Mouse (Mus musculus): ENCODE measurements around the gene Ipo11. TPM values are rescaled to one million over a fixed set of nuclear protein-coding genes. Genes with fewer than 3 reads are reported as not detected.
A peak's percentile ranks its signal among the peaks of the same experiment; 100 is the strongest.

Gene Ipo11
- polyA plus RNA-seq, 1 experiment: 12.6 TPM

DNA sequence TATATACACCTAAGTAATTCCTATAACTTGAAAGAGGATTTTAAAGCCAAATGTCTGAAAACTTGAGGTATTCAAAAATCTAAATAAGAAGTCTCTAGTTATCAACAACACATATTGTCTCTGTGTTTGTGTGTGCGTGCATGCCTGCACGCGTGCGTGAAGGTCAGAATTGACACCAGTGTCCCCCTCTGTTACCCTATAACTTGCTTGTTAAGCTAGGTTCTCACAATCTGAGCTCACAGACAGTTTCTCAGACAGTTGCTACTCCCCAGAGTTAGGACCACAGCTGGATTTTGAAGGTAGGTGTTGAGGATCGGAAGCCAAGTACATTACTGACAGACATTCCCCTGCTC, 100.3 kb downstream of the Ipo11 start:
- Histone ChIP-seq H3K27ac (ENCODE audit: insufficient read depth, low read length) (peak overlapping the region; percentile 64; the same call in 1 of the 2 replicates), H3K4me1 (ENCODE audit: control insufficient read depth, insufficient read depth, insufficient read length) (peaks cover 3% of the 10 kb centered on the region; the same call in 1 of the 2 replicates), H3K4me3 (ENCODE audit: extremely low read depth, insufficient read depth, insufficient read length) (peak overlapping the region; percentile 51; the same call in 1 of the 2 replicates), H3K27me3 (ENCODE audit: control insufficient read depth, insufficient read depth, low read length) (no peaks in the 10 kb centered on the region), H3K36me3 (ENCODE audit: control insufficient read depth, insufficient read depth, low read length) (peaks cover 1% of the 10 kb centered on the region; the same call in 1 of the 2 replicates)
- WGBS: 33% methylated on average over 5 of the region's 5 CpGs
- TF ChIP-seq CTCF (IDR thresholded peaks at IDR 0.05; ENCODE audit: extremely low read depth, insufficient read depth, insufficient read length, insufficient replicate concordance): no peak
- TF ChIP-seq POLR2A (IDR thresholded peaks at IDR 0.05; ENCODE audit: low read depth, low read length): no peak
- no peak for DNase-seq (ENCODE audit: low read depth in 1 of 2, low spot score in 2 of 2)

DNA sequence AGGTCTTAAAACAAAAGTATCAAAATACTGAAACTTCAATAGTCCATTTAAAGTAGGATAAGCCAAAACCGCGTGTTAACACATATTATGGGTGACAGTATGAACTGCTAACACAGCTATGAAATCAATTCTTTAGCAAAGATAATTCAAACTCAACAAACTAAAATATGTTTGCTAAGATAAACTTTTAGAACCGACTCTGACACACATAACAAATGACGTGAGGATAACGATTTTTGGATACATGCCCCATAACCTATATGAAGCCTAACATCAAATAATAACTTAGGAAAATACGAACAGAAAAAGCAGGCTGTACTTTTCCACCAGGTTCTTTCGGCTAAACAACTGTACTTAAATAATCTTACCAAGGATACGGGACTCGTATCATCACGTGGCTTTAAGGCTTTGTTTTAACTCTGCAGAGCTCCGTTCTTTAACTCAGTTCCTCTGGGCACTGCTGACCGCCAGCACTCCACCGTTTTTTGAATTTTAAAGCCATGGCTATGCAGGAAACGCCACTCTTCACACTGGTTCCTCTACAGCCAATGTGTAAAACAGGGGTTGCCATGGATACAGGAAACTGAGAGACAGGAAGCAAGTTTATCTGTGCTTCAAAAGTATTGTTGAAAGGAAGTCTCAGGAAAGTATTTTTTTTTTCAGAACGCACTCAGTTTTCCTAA, 100.8 kb downstream of the Ipo11 start:
- WGBS: 6% methylated on average over 15 of the region's 15 CpGs

DNA sequence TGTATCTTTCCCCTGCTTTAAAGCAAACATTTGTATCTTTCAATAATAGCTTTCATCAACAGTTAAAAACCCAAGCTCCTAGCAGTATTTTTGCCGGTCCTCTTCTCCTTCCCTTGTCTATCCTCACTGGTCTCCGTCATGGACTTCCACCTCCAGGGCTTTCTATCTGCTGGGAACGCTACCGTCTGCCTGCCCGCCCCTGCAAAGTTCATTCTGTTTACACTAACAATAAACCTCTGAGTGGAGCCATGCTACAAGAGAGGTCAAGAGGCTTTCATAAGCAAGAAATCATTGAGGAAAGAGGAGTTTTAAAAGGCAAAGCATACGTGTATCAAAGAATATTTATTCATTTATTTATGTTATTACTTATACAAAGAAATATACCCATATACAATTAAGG, 106.7 kb downstream of the Ipo11 start:
- H3K27ac ChIP-seq (ENCODE audit: insufficient read depth, low read length): no peak overlapping the region
- H3K27me3 ChIP-seq (ENCODE audit: control insufficient read depth, insufficient read depth, low read length): no peaks in the 10 kb centered on the region
- TF ChIP-seq CTCF (IDR thresholded peaks at IDR 0.05; ENCODE audit: extremely low read depth, insufficient read depth, insufficient read length, insufficient replicate concordance) (no peak), POLR2A (IDR thresholded peaks at IDR 0.05; ENCODE audit: low read depth, low read length) (no peak)
- H3K4me1 ChIP-seq (ENCODE audit: control insufficient read depth, insufficient read depth, insufficient read length): no peaks in the 10 kb centered on the region
- no peaks in the 10 kb centered on the region; the same call in 1 of the 2 replicates for H3K36me3 ChIP-seq (ENCODE audit: control insufficient read depth, insufficient read depth, low read length)
- DNase-seq (ENCODE audit: low read depth in 1 of 2, low spot score in 2 of 2): no peak
- H3K4me3 ChIP-seq (ENCODE audit: extremely low read depth, insufficient read depth, insufficient read length): no peak overlapping the region
- WGBS: 75% methylated on average over 6 of the region's 6 CpGs

More for the DNA sequence above, 100.8 kb downstream of the Ipo11 start:
- DNase-seq (ENCODE audit: low read depth in 1 of 2, low spot score in 2 of 2): peak; percentile 28 to 65
- peaks cover 3% of the 10 kb centered on the region; the same call in 1 of the 2 replicates for H3K4me1 ChIP-seq (ENCODE audit: control insufficient read depth, insufficient read depth, insufficient read length)
- no peak for TF ChIP-seq CTCF (IDR thresholded peaks at IDR 0.05; ENCODE audit: extremely low read depth, insufficient read depth, insufficient read length, insufficient replicate concordance)
- peaks cover 1% of the 10 kb centered on the region; the same call in 1 of the 2 replicates for H3K36me3 ChIP-seq (ENCODE audit: control insufficient read depth, insufficient read depth, low read length)
- peak overlapping the region; percentile 51 for H3K4me3 ChIP-seq (ENCODE audit: extremely low read depth, insufficient read depth, insufficient read length)
- H3K27me3 ChIP-seq (ENCODE audit: control insufficient read depth, insufficient read depth, low read length): no peaks in the 10 kb centered on the region
- 0 out of 2 replicates have a peak overlapping the region, but pooled peaks have one; percentile 7 for H3K27ac ChIP-seq (ENCODE audit: insufficient read depth, low read length)

DNA sequence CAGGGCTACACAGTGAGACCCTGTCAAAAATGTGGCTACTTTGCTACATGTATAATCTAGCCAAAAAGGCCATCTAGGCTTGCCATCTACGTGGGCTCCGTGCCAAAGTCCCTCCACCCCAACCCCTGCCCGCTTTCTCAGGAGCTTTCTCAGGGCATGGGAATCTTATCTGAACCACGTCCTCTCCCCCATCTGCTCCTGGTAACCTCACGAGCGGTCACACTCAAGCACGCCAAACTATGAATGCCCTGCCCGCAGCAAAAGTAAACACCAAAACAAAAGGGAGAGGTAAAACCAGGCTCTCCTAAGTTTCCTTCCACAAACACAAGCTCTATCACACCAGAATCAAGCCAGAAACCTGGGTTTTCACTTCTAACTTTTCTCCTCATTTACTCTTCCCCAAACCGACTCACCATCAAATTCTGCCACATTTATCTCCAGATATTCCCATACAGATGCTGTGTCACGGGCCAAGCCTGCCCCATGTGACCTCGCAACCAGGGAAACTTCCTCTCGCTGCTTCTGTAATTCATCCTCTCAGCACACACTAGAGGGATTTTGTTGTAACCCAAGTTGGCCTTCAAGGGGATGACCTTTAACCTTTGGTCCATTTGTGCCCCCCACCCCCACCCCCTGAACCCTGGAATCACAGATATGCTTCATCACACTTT, 107.3 kb downstream of the Ipo11 start:
- Histone ChIP-seq H3K27ac (ENCODE audit: insufficient read depth, low read length) (no peak overlapping the region), H3K36me3 (ENCODE audit: control insufficient read depth, insufficient read depth, low read length) (no peaks in the 10 kb centered on the region; the same call in 1 of the 2 replicates), H3K27me3 (ENCODE audit: control insufficient read depth, insufficient read depth, low read length) (no peaks in the 10 kb centered on the region), H3K4me1 (ENCODE audit: control insufficient read depth, insufficient read depth, insufficient read length) (no peaks in the 10 kb centered on the region), H3K4me3 (ENCODE audit: extremely low read depth, insufficient read depth, insufficient read length) (no peak overlapping the region)
- DNase-seq (ENCODE audit: low read depth in 1 of 2, low spot score in 2 of 2): no peak
- TF ChIP-seq CTCF (IDR thresholded peaks at IDR 0.05; ENCODE audit: extremely low read depth, insufficient read depth, insufficient read length, insufficient replicate concordance): no peak
- TF ChIP-seq POLR2A (IDR thresholded peaks at IDR 0.05; ENCODE audit: low read depth, low read length): no peak
- WGBS: 76% methylated on average over 12 of the region's 12 CpGs

DNA sequence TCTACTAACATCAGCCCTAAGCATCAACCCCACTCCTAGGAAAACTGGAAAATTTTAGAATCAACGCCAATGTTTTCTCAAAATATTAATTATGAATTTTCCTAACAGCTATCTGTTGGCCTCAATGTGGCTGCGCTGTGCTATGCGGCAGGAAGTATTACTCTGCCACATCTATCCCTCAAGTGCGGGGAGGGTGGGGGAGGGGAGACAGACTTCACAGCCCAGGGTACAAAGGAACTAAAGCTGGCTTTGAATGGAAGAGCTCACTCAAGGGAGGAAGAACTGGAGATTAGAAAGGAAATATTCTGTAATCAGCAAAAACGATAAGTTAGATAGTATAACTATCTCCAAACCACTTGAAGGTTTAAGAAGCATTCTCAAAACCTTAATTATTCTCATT, 111.1 kb downstream of the Ipo11 start:
- no peaks in the 10 kb centered on the region for H3K4me1 ChIP-seq (ENCODE audit: control insufficient read depth, insufficient read depth, insufficient read length)

DNA sequence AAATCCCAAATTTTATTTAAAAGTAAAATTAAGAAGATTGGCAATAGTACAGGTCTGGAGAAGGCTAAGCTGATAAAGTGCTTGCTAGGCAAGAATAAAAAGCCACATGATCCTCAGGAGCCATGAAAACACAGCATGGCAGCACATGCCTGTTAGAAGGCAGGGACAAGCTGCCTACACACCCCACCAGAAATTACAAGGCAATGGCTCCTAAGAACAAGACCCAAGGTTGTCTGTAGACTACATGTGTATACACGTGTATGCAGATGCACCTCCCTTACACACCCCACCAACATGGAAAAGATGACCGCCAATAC, 112.9 kb downstream of the Ipo11 start:
- Histone ChIP-seq H3K36me3 (ENCODE audit: control insufficient read depth, insufficient read depth, low read length) (no peaks in the 10 kb centered on the region), H3K4me1 (ENCODE audit: control insufficient read depth, insufficient read depth, insufficient read length) (no peaks in the 10 kb centered on the region), H3K27ac (ENCODE audit: insufficient read depth, low read length) (no peak overlapping the region), H3K4me3 (ENCODE audit: extremely low read depth, insufficient read depth, insufficient read length) (no peak overlapping the region), H3K27me3 (ENCODE audit: control insufficient read depth, insufficient read depth, low read length) (no peaks in the 10 kb centered on the region)
- DNase-seq (ENCODE audit: low read depth in 1 of 2, low spot score in 2 of 2): no peak
- no peak for TF ChIP-seq CTCF (IDR thresholded peaks at IDR 0.05; ENCODE audit: extremely low read depth, insufficient read depth, insufficient read length, insufficient replicate concordance)
- no peak for TF ChIP-seq POLR2A (IDR thresholded peaks at IDR 0.05; ENCODE audit: low read depth, low read length)
- WGBS: 87% methylated on average over 2 of the region's 2 CpGs

More for the DNA sequence above, 111.1 kb downstream of the Ipo11 start:
- Histone ChIP-seq H3K4me3 (ENCODE audit: extremely low read depth, insufficient read depth, insufficient read length) (no peak overlapping the region), H3K27me3 (ENCODE audit: control insufficient read depth, insufficient read depth, low read length) (no peaks in the 10 kb centered on the region), H3K27ac (ENCODE audit: insufficient read depth, low read length) (no peak overlapping the region), H3K36me3 (ENCODE audit: control insufficient read depth, insufficient read depth, low read length) (no peaks in the 10 kb centered on the region)
- TF ChIP-seq POLR2A (IDR thresholded peaks at IDR 0.05; ENCODE audit: low read depth, low read length) (no peak), CTCF (IDR thresholded peaks at IDR 0.05; ENCODE audit: extremely low read depth, insufficient read depth, insufficient read length, insufficient replicate concordance) (no peak)
- no peak for DNase-seq (ENCODE audit: low read depth in 1 of 2, low spot score in 2 of 2)
- WGBS: 44% methylated on average over 5 of the region's 5 CpGs

All from spleen, adult 2 months (tissue).